Mouse (Mus musculus) layer of hippocampus, adult 2 months (tissue): ENCODE data around the gene Ttyh2. TPM values are rescaled to one million over a fixed set of nuclear protein-coding genes. Genes with fewer than 3 reads are reported as not detected.
A peak's percentile ranks its signal among the peaks of the same experiment; 100 is the strongest.

Source experiments
- DNase-seq, 2 experiments: peaks; one replicate each; pipeline ENCODE4 v3.0.0; 2022; ENCODE audit warnings: low spot score in 2 of 2
- H3K27ac ChIP-seq: fragments of 200-600 bp; 2 replicates; pipeline ENCODE4 v1.8.1; 2022
- H3K4me3 ChIP-seq: fragments of 200-600 bp; 2 replicates; pipeline ENCODE4 v1.8.1; 2022; ENCODE audit warnings: mild to moderate bottlenecking
- CTCF ChIP-seq: fragments of 200-600 bp; conservative IDR thresholded peaks from 2 replicates; pipeline ENCODE4 v1.8.1; 2022; ENCODE audit warnings: antibody characterized with exemption, mild to moderate bottlenecking, moderate library complexity
- total RNA-seq, 2 experiments: library from RNA; stranded (reverse); gene quantifications; 2 replicates each; pipeline ENCODE4 v1.2.3; 2021

Gene Ttyh2
- total RNA-seq, 2 experiments from 2014 or later, result 24.4 to 27.8 TPM

DNA sequence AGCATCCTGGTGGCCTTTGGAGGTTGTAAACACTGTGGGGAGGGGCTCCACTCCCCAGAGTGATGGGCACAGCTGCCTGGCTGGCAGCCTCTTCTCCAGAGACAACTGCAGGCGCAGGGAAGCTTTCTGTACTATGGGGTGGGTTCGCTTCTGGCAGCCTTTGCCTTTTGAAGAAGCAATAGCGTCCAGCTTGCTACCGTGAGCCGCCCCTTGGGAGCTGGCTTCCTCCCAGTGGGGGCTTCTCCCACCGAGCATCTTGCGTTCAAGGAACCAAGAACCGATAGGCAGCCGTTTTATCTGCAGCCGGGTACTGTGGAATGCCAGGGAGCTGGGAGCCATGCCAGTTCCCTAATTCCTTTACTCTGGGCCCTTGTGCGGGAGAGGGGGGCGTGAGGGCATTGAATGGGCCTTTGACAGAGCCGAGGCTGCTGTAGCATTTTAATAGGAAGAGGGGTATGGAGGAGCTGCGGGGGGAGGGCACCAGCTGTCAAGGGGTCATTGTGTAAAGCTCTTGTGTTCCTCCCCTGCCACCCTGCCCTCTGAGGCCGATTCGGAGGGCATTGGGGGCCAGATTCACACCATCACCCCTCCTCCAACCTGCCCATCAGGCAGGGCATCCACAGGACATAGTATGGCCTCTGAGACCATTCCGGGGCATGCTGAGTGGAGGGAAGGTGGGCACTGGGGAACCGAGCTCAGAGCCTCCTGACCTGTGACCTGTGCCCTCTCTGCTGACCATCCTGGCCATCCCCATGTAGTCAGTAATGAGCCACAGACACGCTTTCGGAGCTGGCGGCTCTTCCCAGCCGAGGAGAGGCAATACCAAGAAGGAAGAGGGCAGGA, 29.1 kb downstream of the Ttyh2 start:
- peak; percentile 27; the same call in 1 of the 2 replicates for TF ChIP-seq CTCF
- peak overlapping the region; percentile 24; the same call in 1 of the 2 replicates for H3K4me3 ChIP-seq
- peak overlapping the region; percentile 82 for H3K27ac ChIP-seq
- DNase-seq, result peak; percentile 57 to 74

DNA sequence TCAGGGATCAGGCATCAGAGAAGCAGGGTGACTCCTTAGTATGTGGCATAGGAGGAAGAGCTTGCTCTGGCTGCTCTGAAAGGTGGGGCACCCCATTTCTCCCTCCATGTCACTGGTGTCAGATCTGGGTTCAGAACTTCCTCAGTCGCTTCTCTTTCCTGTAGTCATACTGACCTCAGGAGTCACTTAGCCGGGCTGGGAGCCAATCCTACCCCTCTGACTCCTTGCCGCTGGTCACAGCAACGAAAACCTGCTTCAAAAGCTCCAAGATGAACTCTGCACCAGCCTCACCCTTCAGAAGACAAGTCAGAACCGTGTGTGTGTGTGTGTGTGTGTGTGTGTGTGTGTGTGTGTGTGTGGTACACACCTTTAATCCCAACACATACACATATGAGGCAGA, 31.1 kb downstream of the Ttyh2 start:
- no peak overlapping the region for H3K27ac ChIP-seq
- no peak for TF ChIP-seq CTCF
- DNase-seq, result no peak
- H3K4me3 ChIP-seq, result no peak overlapping the region

DNA sequence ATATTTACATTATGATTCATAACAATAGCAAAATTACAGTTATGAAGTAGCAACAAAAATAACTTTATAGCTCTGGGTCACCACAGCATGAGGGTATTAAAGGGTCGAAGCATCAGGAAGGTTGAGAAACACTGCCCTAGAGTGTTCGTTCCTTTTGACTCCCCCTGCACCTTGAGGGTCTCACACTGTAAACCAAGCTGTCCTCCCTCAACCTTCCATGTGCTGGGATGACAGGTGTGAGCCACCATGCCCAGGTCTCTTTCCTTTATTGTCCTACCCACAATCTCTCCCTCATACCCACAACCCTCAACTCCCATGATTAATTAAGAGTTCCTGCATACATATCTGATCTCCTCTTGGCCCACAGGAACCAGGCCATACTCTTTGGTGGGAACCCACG, 36.2 kb downstream of the Ttyh2 start:
- H3K27ac ChIP-seq, result no peak overlapping the region
- TF ChIP-seq CTCF, result no peak

DNA sequence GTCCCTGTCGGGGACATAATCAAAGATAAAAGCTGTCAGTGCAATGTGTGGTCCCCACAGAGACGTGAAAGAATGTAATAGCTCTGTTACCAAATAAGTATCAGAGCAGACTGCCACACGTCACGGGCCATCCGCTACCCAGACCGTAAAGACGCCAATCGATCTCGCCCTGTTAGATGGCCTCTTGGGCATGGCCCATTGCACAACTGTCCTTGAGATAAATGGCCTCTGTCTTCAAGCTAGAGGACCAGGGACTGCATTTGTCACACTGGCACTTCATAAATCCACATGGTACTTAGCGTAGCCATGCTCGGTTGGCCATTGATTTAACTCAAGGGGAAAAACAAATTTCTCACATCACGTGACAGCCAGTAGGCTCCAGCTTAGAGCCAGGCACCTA, 36.6 kb downstream of the Ttyh2 start:
- DNase-seq, result no peak
- Histone ChIP-seq H3K4me3 (no peak overlapping the region), H3K27ac (no peak overlapping the region)
- no peak for TF ChIP-seq CTCF

More for the DNA sequence above, 36.2 kb downstream of the Ttyh2 start:
- no peak overlapping the region for H3K4me3 ChIP-seq
- no peak for DNase-seq

DNA sequence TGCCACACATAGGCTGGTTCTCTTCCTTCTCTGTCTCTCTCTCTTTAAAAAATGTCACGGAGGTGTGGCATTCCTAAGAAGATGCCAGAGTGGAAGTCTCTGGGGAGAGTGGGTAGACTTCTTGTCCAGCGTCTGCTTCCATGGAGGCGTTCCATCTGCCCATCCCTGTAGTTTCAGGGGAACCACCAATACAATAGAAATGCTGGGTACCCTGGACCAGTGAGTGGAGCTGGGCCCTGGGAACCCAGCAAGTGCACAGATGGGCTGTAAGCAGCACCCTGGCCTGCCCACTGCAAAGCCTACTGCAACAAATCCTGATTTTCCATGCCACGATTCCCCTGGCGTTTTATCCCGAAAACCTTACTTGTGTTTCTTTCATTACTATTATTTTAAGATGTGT, 39.3 kb downstream of the Ttyh2 start:
- Histone ChIP-seq H3K4me3 (no peak overlapping the region), H3K27ac (peak overlapping the region; percentile 49; the same call in 1 of the 2 replicates)
- no peak for TF ChIP-seq CTCF
- DNase-seq, result peak; percentile 59 to 73

DNA sequence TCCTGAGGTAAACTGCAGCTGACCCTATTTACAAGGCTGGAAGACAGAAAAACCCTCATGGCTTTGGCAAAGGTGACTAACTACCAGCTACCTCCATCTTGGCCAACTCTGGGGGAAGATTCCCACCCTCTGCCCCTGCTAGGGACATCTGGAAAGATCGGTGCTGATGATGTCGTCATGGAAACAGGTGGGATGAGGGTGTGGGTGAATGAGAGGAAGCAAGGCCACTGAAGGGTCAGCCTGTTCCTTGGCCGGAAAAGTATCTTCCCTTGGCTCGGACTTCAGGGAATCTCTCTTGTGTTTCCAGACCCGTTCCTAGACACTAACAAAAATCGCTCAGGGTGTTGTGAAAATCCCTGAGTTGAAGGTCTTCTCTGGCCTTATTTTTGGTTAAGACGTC, 40.3 kb downstream of the Ttyh2 start:
- H3K27ac ChIP-seq, result peak overlapping the region; percentile 71
- no peak for TF ChIP-seq CTCF
- DNase-seq, result no peak
- H3K4me3 ChIP-seq, result no peak overlapping the region

GRCm38 (mm10) chr11:114720535-114720934, 45.3 kb downstream of the Ttyh2 start:
- Histone ChIP-seq H3K4me3 (no peak overlapping the region), H3K27ac (no peak overlapping the region)
- no peak for DNase-seq
- TF ChIP-seq CTCF, result no peak

DNA sequence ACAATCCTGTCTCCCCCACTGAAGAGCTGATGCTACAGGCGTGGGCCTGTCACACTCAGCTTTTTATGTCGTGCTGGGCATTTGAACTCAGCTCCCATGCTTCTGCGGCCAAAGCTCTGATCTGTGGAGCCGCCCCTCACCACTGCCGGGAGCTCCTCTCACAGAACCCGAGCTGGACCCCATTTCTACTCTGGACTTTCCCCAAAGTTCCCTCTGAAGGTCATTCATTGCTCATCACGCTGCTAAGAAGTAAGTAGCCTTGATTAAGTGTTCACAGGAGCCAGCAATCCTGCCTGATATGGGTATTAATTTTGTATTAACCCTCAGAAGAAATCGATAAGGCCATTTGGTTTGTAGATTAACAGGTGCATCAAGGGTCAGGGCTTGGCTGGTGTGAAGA, 47.2 kb downstream of the Ttyh2 start:
- TF ChIP-seq CTCF, result no peak
- no peak for DNase-seq

GRCm38 (mm10) chr11:114723030-114723429, 47.8 kb downstream of the Ttyh2 start:
- Histone ChIP-seq H3K27ac (no peak overlapping the region), H3K4me3 (no peak overlapping the region)
- no peak for DNase-seq
- no peak for TF ChIP-seq CTCF

More for the DNA sequence above, 47.2 kb downstream of the Ttyh2 start:
- no peak overlapping the region for H3K27ac ChIP-seq
- H3K4me3 ChIP-seq, result no peak overlapping the region

GRCm38 (mm10) chr11:114724787-114725590, 49.8 kb downstream of the Ttyh2 start:
- no peak for DNase-seq
- TF ChIP-seq CTCF, result no peak
- Histone ChIP-seq H3K4me3 (no peak overlapping the region), H3K27ac (no peak overlapping the region)

DNA sequence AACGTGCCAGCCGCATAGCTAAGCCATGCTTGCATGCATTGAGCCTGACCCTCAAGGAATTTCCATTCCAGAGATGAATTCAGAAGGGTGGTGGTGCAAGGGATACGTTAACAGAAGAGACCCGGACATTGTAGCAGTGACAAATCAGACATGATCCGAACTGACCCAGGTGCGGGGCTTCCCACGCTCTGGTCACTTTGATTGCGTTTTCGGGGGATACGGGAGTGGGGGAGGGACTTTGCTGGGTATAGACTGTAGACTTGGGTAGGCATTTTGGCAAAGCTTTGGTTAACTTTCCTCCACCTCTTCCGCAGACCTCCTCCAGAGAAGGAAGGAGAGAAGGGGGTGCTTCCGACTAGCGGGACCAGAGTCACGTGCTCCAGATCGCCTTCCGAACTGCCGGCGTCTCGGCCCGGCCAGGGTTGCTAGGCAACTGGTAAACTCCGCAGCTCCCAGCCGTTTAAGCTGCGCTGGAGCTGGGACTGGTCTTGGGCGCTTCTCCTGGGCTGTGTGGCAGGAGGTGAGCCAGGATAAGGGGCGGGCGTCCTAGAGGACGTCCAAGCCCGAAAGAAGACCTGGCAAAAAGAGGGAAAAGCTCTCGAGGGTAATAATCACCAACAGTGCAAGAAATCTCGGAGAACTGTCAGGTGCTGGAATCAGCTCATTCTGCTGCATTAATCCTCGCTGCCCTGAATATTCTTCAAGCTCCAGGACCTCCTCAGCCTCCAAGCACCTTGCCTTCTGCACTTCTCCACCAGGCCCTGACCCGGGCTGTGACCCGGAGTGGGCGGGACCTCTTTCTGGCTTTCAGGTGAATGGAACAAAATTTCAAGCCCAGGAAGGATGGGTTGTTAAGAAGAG, 52.0 kb downstream of the Ttyh2 start, which contains the start of gene Dnaic2:
Dnaic2 (plus strand) TSS at position 444 of the 861 bp plus-strand sequence.
- H3K4me3 ChIP-seq, result peak within 1 kb of the TSS; percentile 54
- no peak within 1 kb of the TSS for H3K27ac ChIP-seq
- peak; percentile 54 to 73 for DNase-seq
- no peak for TF ChIP-seq CTCF

GRCm38 (mm10) chr11:114727826-114728186, 52.6 kb downstream of the Ttyh2 start:
- TF ChIP-seq CTCF, result no peak
- no peak overlapping the region for H3K27ac ChIP-seq
- peak overlapping the region; percentile 54 for H3K4me3 ChIP-seq
- no peak for DNase-seq
